Mouse (Mus musculus): ENCODE results near the gene Shf.

The Shf gene

GRCm38 (mm10) chr2:122368081-122368971 is 636 bp downstream of the Shf start:
- DNase-seq (ENCODE audit: low spot score), result no peak

- DNase-seq (ENCODE audit: low spot score), result no peak
These were observed 1.3 kb downstream of the Shf start for GRCm38 (mm10) chr2:122367701-122368080.

GRCm38 (mm10) chr2:122367181-122367580 is 1.8 kb downstream of the Shf start:
- no peak for DNase-seq (ENCODE audit: low spot score)

- DNase-seq (ENCODE audit: low spot score), result no peak
These were observed 2.3 kb downstream of the Shf start for GRCm38 (mm10) chr2:122366706-122367105.

- DNase-seq (ENCODE audit: low spot score), result no peak
These were observed 2.9 kb downstream of the Shf start for GRCm38 (mm10) chr2:122366039-122366438.

- DNase-seq (ENCODE audit: low spot score), result no peak
These were observed 3.6 kb downstream of the Shf start for GRCm38 (mm10) chr2:122365244-122365866.

GRCm38 (mm10) chr2:122364352-122364944 is 4.5 kb downstream of the Shf start:
- no peak for DNase-seq (ENCODE audit: low spot score)

GRCm38 (mm10) chr2:122362622-122363523 is 6.1 kb downstream of the Shf start:
- no peak for DNase-seq (ENCODE audit: low spot score)

GRCm38 (mm10) chr2:122361868-122362621 is 6.9 kb downstream of the Shf start:
- DNase-seq (ENCODE audit: low spot score), result no peak

GRCm38 (mm10) chr2:122361181-122361580 is 7.8 kb downstream of the Shf start:
- DNase-seq (ENCODE audit: low spot score), result no peak

- DNase-seq (ENCODE audit: low spot score), result no peak
These were observed 8.7 kb downstream of the Shf start for GRCm38 (mm10) chr2:122360310-122360709.

- no peak for DNase-seq (ENCODE audit: low spot score)
These were observed 12.8 kb downstream of the Shf start for GRCm38 (mm10) chr2:122356187-122356586.

GRCm38 (mm10) chr2:122355389-122355788 is 13.6 kb downstream of the Shf start:
- no peak for DNase-seq (ENCODE audit: low spot score)

- peak; percentile 54 for DNase-seq (ENCODE audit: low spot score)
These were observed 14.6 kb downstream of the Shf start for GRCm38 (mm10) chr2:122354191-122354929.

- DNase-seq (ENCODE audit: low spot score), result no peak
These were observed 15.2 kb downstream of the Shf start for GRCm38 (mm10) chr2:122353765-122354164.

GRCm38 (mm10) chr2:122352992-122353391 is 16.0 kb downstream of the Shf start:
- no peak for DNase-seq (ENCODE audit: low spot score)

- no peak for DNase-seq (ENCODE audit: low spot score)
These were observed 17.0 kb downstream of the Shf start for GRCm38 (mm10) chr2:122351931-122352329.

GRCm38 (mm10) chr2:122351156-122351930 is 17.6 kb downstream of the Shf start:
- no peak for DNase-seq (ENCODE audit: low spot score)

GRCm38 (mm10) chr2:122349136-122349785 is 19.7 kb downstream of the Shf start:
- DNase-seq (ENCODE audit: low spot score), result no peak
